7 mouse cellular contexts compared by ENCODE assay signal in genomic region chr3:153658051-153658777, GRCm38 (mm10).
DNase-seq lines count a peak whose midpoint lies in the region; ATAC-seq and TF ChIP-seq lines count a peak whose summit lies in the region.

No protein-coding gene starts in this region.

- TF ChIP-seq CTCF in E14TG2a.4 (conservative IDR thresholded peaks at IDR 0.05; ENCODE audit: low read length), result peak; percentile 74
- TF ChIP-seq CTCF in layer of hippocampus, adult 2 months (conservative IDR thresholded peaks at IDR 0.05), result peak; percentile 83

- H3K4me3 ChIP-seq in E14TG2a.4 (replicated peaks; ENCODE audit: low read length), result peak overlapping the region; percentile 49
- no peak overlapping the region for H3K4me3 ChIP-seq in layer of hippocampus, adult 2 months
- H3K4me3 ChIP-seq in stomach, embryonic 14.5 days (ENCODE audit: low read depth, low read length), result no peak overlapping the region

- no peak overlapping the region for H3K4me2 ChIP-seq in stomach, embryonic 14.5 days (replicated peaks; ENCODE audit: low read depth, low read length)

- H3K4me1 ChIP-seq in E14TG2a.4 (replicated peaks; ENCODE audit: low read depth, low read length), result peaks cover 31% of the 10 kb centered on the region
- H3K4me1 ChIP-seq in stomach, embryonic 14.5 days (ENCODE audit: control insufficient read depth, insufficient read depth, low read length), result no peaks in the 10 kb centered on the region

- no peak overlapping the region for H3K9ac ChIP-seq in stomach, embryonic 14.5 days (replicated peaks; ENCODE audit: low read depth, low read length)

- peaks cover 15% of the 10 kb centered on the region for H3K36me3 ChIP-seq in E14TG2a.4 (ENCODE audit: insufficient read depth, low read length)
- H3K36me3 ChIP-seq in stomach, embryonic 14.5 days (ENCODE audit: control insufficient read depth, insufficient read depth, low read length), result no peaks in the 10 kb centered on the region

- DNase-seq in B cell, adult 2 months, result peak; percentile 46 to 47
- DNase-seq in cerebellum, adult 9-10 months, result peak; percentile 62
- peak; percentile 42 for DNase-seq in forelimb bud, embryonic 11.5 days (ENCODE audit: low read depth, low spot score)
- peak in 1 of 2 experiments; percentile 53 for DNase-seq in layer of hippocampus, adult 2 months (ENCODE audit: low spot score in 2 of 2)
- DNase-seq in lung, postnatal 36 days, result peak; percentile 68

- WGBS in stomach, embryonic 14.5 days, result 70% methylated on average over 22 of the region's 22 CpGs

- H3K9me3 ChIP-seq in E14TG2a.4 (ENCODE audit: low read length), result peaks cover 19% of the 10 kb centered on the region
- H3K9me3 ChIP-seq in stomach, embryonic 14.5 days (ENCODE audit: control insufficient read depth, low read depth, low read length), result no peaks in the 10 kb centered on the region

- H3K27me3 ChIP-seq in E14TG2a.4 (ENCODE audit: insufficient read depth, low read length), result no peaks in the 10 kb centered on the region
- no peaks in the 10 kb centered on the region for H3K27me3 ChIP-seq in stomach, embryonic 14.5 days (ENCODE audit: control insufficient read depth, insufficient read depth, low read length)

- ATAC-seq in stomach, embryonic 14.5 days (ENCODE audit: insufficient number of reproducible peaks, insufficient read depth, low FRiP score, low read depth), result peak; percentile 29; the same call in 1 of the 2 replicates

- peak overlapping the region; percentile 78 for H3K27ac ChIP-seq in layer of hippocampus, adult 2 months
- no peak overlapping the region for H3K27ac ChIP-seq in stomach, embryonic 14.5 days (ENCODE audit: low read length)
